Mouse (Mus musculus) liver, embryonic 11.5 days (tissue): Measurements from ENCODE around the gene Ppil6. TPM values are rescaled to one million over a fixed set of nuclear protein-coding genes. Genes with fewer than 3 reads are reported as not detected.
A peak's percentile ranks its signal among the peaks of the same experiment; 100 is the strongest.

ENCODE experiments used
- ATAC-seq: fragments of 200-750 bp; cut with Nextera tagmentation; replicated peaks from 2 replicates; pipeline ENCODE4 v1.8.0; 2017; ENCODE audit warnings: moderate number of reproducible peaks, mild to moderate bottlenecking, moderate TSS enrichment, moderate library complexity; ENCODE audit not compliant: low FRiP score
- DNase-seq: peaks from one replicate; pipeline ENCODE4 v3.0.0-alpha.2; 2017; ENCODE audit warnings: low spot score
- H3K27ac ChIP-seq: fragments of 300-500 bp; sonication (generic); 2 replicates; pipeline ENCODE4 v1.5.1; 2014; ENCODE audit warnings: mild to moderate bottlenecking, low read depth, low read length, control low read depth
- H3K27me3 ChIP-seq: fragments of 300-500 bp; sonication (generic); replicated peaks from 2 replicates; pipeline ENCODE4 v1.6.1; 2014; ENCODE audit warnings: low read length, mixed read lengths; ENCODE audit not compliant: control insufficient read depth, insufficient read depth
- H3K36me3 ChIP-seq: fragments of 300-500 bp; sonication (generic); 2 replicates; pipeline ENCODE4 v1.6.1; 2014; ENCODE audit warnings: mild to moderate bottlenecking, low read length, moderate library complexity, mixed read lengths; ENCODE audit not compliant: control insufficient read depth, insufficient read depth
- H3K4me1 ChIP-seq: fragments of 300-500 bp; sonication (generic); replicated peaks from 2 replicates; pipeline ENCODE4 v1.6.1; 2014; ENCODE audit warnings: low read length, mixed read lengths; ENCODE audit not compliant: control insufficient read depth, insufficient read depth
- H3K4me2 ChIP-seq: fragments of 300-500 bp; sonication (generic); 2 replicates; pipeline ENCODE4 v1.6.1; 2014; ENCODE audit warnings: mild to moderate bottlenecking, control low read depth, moderate library complexity
- H3K4me3 ChIP-seq: fragments of 300-500 bp; sonication (generic); 2 replicates; pipeline ENCODE4 v1.5.1; 2014; ENCODE audit warnings: low read depth, low read length, control low read depth
- H3K9ac ChIP-seq: fragments of 300-500 bp; sonication (generic); 2 replicates; pipeline ENCODE4 v1.6.1; 2014; ENCODE audit warnings: low read depth, low read length, control low read depth
- H3K9me3 ChIP-seq: fragments of 300-500 bp; sonication (generic); 2 replicates; pipeline ENCODE4 v1.6.1; 2016; ENCODE audit warnings: low read length, inconsistent platforms, mixed read lengths; ENCODE audit not compliant: control insufficient read depth
- WGBS: fragments of 180-500 bp; shearing (Covaris S2); extraction: QIAGEN DNeasy Blood & Tissue Kit; methylation state at CpG from one replicate; pipeline ENCODE4 v1.1.7; 2014; 5-methylcytosine and 5-hydroxymethylcytosine counted together
- polyA plus RNA-seq: library from polyadenylated mRNA; unstranded; fragments of >200 nt; fragmentation: Nextera tagmentation; extraction: Ambion mirVana; gene quantifications from 2 replicates; pipeline ENCODE4 v1.2.1, GENCODE M21; 2014

Gene Ppil6
- polyA plus RNA-seq, 1 experiment from 2014 or later: 0.25 TPM

GRCm38 (mm10) chr10:41544481-41545190, 54.4 kb downstream of the Ppil6 start:
- Histone ChIP-seq H3K4me3 (no peak overlapping the region), H3K4me1 (peaks cover 5% of the 10 kb centered on the region; the same call in 1 of the 2 replicates), H3K27me3 (no peaks in the 10 kb centered on the region), H3K27ac (no peak overlapping the region), H3K36me3 (no peaks in the 10 kb centered on the region), H3K9me3 (peaks cover 4% of the 10 kb centered on the region), H3K9ac (no peak overlapping the region), H3K4me2 (peak overlapping the region; percentile 44)
- 8% methylated on average over 7 of the region's 7 CpGs for WGBS
- no peak for ATAC-seq
- DNase-seq: no peak

GRCm38 (mm10) chr10:41545224-41545755, 55.1 kb downstream of the Ppil6 start:
- H3K4me3 ChIP-seq: no peak overlapping the region
- H3K9me3 ChIP-seq: peaks cover 4% of the 10 kb centered on the region
- DNase-seq (no peak), ATAC-seq (no peak)
- H3K9ac ChIP-seq: no peak overlapping the region
- H3K36me3 ChIP-seq: no peaks in the 10 kb centered on the region
- H3K4me1 ChIP-seq: peaks cover 5% of the 10 kb centered on the region; the same call in 1 of the 2 replicates
- H3K4me2 ChIP-seq: peak overlapping the region; percentile 44
- H3K27me3 ChIP-seq: no peaks in the 10 kb centered on the region
- H3K27ac ChIP-seq: no peak overlapping the region
- 49% methylated on average over 7 of the region's 7 CpGs for WGBS

GRCm38 (mm10) chr10:41546396-41547165, 56.3 kb downstream of the Ppil6 start:
- Histone ChIP-seq H3K4me1 (peaks cover 5% of the 10 kb centered on the region; the same call in 1 of the 2 replicates), H3K36me3 (no peaks in the 10 kb centered on the region), H3K27ac (no peak overlapping the region), H3K4me2 (no peak overlapping the region), H3K4me3 (no peak overlapping the region), H3K9me3 (peaks cover 4% of the 10 kb centered on the region), H3K9ac (no peak overlapping the region), H3K27me3 (no peaks in the 10 kb centered on the region)
- 63% methylated on average over 13 of the region's 13 CpGs for WGBS
- no peak for ATAC-seq
- DNase-seq: no peak

GRCm38 (mm10) chr10:41550711-41551110, 60.5 kb downstream of the Ppil6 start:
- no peak overlapping the region for H3K27ac ChIP-seq
- H3K4me3 ChIP-seq: no peak overlapping the region
- no peak overlapping the region for H3K4me2 ChIP-seq
- H3K9me3 ChIP-seq: peaks cover 4% of the 10 kb centered on the region
- ATAC-seq: no peak
- no peaks in the 10 kb centered on the region for H3K4me1 ChIP-seq
- H3K27me3 ChIP-seq: no peaks in the 10 kb centered on the region
- no peaks in the 10 kb centered on the region for H3K36me3 ChIP-seq
- H3K9ac ChIP-seq: no peak overlapping the region
- no peak for DNase-seq
- 74% methylated on average over 7 of the region's 7 CpGs for WGBS

GRCm38 (mm10) chr10:41552319-41552718, 62.1 kb downstream of the Ppil6 start:
- Histone ChIP-seq H3K4me2 (no peak overlapping the region), H3K4me3 (no peak overlapping the region), H3K9me3 (peaks cover 4% of the 10 kb centered on the region), H3K4me1 (no peaks in the 10 kb centered on the region), H3K27ac (no peak overlapping the region), H3K27me3 (no peaks in the 10 kb centered on the region), H3K36me3 (no peaks in the 10 kb centered on the region), H3K9ac (no peak overlapping the region)
- ATAC-seq (no peak), DNase-seq (no peak)
- WGBS: 20% methylated on average over 3 of the region's 3 CpGs

- peaks cover 4% of the 10 kb centered on the region for H3K9me3 ChIP-seq
- WGBS: 61% methylated on average over 14 of the region's 14 CpGs
- H3K4me1 ChIP-seq: no peaks in the 10 kb centered on the region
- H3K9ac ChIP-seq: no peak overlapping the region
- H3K27me3 ChIP-seq: no peaks in the 10 kb centered on the region
- no peak overlapping the region for H3K4me2 ChIP-seq
- no peak for ATAC-seq
- H3K27ac ChIP-seq: no peak overlapping the region
- no peaks in the 10 kb centered on the region for H3K36me3 ChIP-seq
- no peak overlapping the region for H3K4me3 ChIP-seq
- no peak for DNase-seq
These were observed 62.8 kb downstream of the Ppil6 start for GRCm38 (mm10) chr10:41552847-41553589.

- WGBS: 74% methylated on average over 4 of the region's 4 CpGs
- DNase-seq: no peak
- no peak for ATAC-seq
- Histone ChIP-seq H3K27ac (no peak overlapping the region), H3K9ac (no peak overlapping the region), H3K4me3 (no peak overlapping the region), H3K4me1 (no peaks in the 10 kb centered on the region), H3K4me2 (no peak overlapping the region), H3K9me3 (peaks cover 4% of the 10 kb centered on the region), H3K27me3 (no peaks in the 10 kb centered on the region), H3K36me3 (no peaks in the 10 kb centered on the region)
These were observed 63.5 kb downstream of the Ppil6 start for GRCm38 (mm10) chr10:41553711-41554110.

- Histone ChIP-seq H3K27ac (no peak overlapping the region), H3K36me3 (no peaks in the 10 kb centered on the region), H3K4me3 (no peak overlapping the region), H3K4me1 (no peaks in the 10 kb centered on the region), H3K9ac (no peak overlapping the region), H3K4me2 (no peak overlapping the region), H3K9me3 (peaks cover 2% of the 10 kb centered on the region; the same call in 1 of the 2 replicates), H3K27me3 (no peaks in the 10 kb centered on the region)
- WGBS: 73% methylated on average over 3 of the region's 3 CpGs
- DNase-seq (no peak), ATAC-seq (no peak)
These were observed 64.8 kb downstream of the Ppil6 start for GRCm38 (mm10) chr10:41555081-41555480.
